Mouse (Mus musculus): ENCODE results near the gene Hist1h2be.
A peak's percentile ranks its signal among the peaks of the same experiment; 100 is the strongest.
"Not testable (repeated sequence)": the region's sequence is repeated elsewhere in the genome, so short reads cannot be mapped to it uniquely, and the experiment has no call there.

The Hist1h2be gene

DNA sequence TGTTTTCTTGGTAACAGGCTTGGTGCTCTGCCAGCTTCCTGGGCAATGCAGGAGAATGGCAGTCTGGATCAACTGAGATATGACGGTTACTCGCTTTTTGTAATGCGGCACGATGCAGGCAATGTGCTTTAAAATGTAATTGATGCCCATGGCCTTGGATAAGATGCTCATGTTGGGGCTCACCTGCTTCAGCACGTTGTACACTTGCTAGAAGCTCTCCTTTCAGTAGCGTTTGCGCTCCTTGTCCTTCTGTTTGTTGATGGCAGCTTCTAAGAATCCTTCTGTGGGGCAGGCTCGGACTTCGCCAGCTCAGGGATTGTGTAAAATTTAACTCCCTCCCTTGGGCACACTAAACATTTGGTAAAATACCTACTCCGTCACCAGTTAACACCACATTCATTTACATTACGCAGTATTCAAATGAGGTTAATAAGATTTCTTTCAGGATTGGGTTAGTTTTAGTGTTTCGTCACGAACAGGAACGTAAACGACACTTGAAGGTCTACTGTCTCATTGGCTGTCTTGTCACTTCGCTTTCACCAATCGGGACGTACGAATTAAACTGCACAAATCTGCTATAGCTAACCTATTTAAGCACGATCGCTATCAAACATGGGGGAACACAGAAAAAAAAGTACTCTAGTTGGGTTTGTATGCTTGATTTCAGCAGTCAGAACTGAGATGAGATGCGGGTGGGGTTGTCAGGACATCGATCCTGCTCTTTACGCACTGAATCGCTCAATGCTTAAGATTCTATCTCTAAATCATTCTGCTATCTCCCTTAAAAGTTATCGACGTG, at the start of gene Hist1h2be:
Hist1h2be (minus strand) TSS at position 392 of the 799 bp plus-strand sequence.
- peak; percentile 91 for DNase-seq

- DNase-seq = no peak
These were observed 41.6 kb upstream of the Hist1h2be start for GRCm38 (mm10) chr13:23662536-23662935.

GRCm38 (mm10) chr13:23659636-23660366, 38.9 kb upstream of the Hist1h2be start:
- no peak for DNase-seq

- DNase-seq = peak; percentile 44
These were observed 9.7 kb upstream of the Hist1h2be start for GRCm38 (mm10) chr13:23630653-23631052.

GRCm38 (mm10) chr13:23622861-23623450, 2.0 kb upstream of the Hist1h2be start:
- peak; percentile 29 for DNase-seq

DNA sequence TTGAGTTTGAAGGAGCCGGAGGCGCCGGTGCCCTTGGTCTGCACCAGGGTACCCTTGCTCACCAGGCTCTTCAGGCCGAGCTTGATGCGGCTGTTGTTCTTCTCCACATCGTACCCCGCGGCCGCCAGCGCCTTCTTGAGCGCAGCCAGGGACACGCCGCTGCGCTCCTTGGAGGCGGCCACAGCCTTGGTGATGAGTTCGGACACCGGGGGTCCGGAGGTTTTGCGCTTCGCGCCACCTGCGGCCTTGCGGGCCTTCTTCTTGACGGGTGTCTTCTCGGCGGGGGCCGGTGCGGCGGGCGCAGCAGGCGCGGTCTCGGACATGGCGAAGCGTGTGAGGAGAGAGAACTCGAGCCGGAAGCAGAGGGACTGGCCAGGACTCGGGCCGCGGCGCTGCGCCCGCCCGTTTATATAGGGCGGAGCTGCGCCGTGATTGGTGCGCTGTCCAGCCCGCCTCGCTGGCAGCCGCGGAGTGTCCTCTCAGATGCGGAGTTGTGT, 1.3 kb upstream of the Hist1h2be start, which contains the start of gene Hist1h1e:
Hist1h1e (minus strand) TSS at position 384 of the 497 bp plus-strand sequence.
- DNase-seq = peak; percentile 93

DNA sequence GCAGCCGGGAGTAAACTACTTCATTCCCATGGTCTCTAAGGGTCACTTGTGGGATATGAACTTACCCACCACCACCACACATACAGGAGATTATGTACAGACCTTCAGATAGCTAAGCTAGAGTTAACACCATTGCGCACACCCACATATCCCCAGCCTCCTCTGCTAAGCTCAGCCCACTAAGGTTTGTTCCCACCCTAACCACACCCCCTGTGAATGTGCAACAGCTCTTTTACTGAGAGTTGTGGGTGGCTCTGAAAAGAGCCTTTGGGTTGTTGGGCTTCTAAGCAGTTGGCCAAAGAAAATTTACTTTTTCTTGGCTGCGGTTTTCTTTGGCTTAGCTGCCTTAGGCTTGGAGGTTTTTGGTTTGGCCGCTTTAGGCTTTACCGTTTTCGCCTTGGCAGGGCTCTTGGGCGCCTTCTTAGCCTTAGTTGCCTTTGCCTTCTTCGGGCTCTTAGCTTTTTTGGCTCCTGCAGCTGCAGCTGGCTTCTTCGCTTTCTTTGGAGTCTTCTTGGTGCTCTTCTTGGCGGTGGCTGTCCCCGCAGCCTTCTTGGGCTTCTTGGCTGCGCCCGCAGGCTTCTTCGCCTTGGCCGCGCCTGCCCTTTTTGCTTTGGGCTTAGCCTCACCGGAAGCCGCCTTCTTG, 729 bp upstream of the Hist1h2be start:
- DNase-seq = peak; percentile 91

DNA sequence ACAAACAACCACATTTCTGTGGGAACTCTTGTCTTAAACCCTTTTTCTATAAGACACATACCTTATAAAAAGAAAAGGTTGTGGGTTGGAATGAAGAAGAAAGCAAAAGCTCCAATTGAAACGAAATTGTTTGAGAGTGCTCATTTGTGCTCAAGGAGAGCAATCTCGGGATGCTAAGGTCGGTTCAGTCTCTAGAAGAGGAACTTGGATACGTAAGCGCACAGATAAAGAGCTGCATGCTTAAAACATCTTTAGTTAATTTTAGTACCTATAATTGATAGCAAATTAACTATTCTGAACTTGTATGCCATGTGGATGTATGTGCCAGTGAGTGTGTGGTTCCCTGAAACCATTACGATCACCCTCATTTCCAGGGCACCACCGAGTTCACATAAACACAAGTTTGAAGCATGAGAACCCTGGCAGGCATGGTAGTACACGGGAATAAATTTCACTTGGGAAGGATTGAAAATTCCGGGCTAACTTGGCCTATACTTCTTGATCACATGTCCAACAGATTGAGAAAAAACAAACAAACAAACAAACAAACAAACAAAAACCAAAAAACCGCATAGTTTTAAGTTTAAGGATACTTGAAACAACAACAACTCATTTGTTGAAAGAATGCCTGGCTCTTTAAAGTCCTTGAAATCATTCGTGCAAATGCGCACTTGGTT, 730 bp downstream of the Hist1h2be start:
- DNase-seq = no peak

- no peak for DNase-seq
These were observed 9.3 kb downstream of the Hist1h2be start for GRCm38 (mm10) chr13:23611638-23612037.

DNA sequence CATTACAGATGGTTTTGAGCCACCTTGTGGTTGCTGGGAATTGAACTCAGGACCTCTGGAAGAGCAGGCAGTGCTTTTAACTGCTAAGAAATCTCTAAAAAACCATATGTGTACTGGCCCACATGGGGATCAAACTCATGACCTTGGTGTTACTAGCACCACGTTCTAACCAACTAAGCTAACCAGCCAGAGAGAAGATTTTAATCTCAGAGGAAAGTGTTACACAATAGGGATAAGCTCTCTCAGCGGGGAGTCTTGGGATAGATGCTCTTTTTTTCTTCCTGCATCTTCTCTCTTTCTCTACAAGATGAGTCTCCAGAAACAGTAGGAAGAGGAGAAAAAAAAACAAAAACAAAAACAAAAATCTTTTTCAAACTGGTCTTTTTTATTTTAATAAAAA, 10.5 kb downstream of the Hist1h2be start:
- DNase-seq = no peak

- no peak for DNase-seq
These were observed 11.1 kb downstream of the Hist1h2be start for GRCm38 (mm10) chr13:23609844-23610243.

- DNase-seq = no peak
These were observed 11.7 kb downstream of the Hist1h2be start for GRCm38 (mm10) chr13:23609209-23609608.

DNA sequence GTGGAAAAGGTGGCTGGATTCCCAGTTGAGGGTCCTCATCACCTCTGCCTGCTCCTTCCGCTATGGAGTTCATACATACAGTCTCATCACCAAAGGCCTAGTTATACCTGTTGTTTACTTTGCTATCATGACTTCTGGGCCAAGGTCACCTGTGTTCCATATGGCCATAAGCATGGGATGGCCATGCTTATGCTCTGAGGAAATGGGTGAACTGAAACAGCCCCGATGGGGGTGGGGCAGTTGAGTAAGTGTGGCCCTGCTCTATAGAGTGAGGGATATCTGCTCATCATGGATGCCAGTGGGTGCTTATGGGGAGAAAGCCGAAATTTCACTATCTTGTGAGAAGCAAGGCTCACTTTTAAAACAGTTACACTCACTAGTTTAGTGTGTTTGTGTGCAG, 15.9 kb downstream of the Hist1h2be start:
- no peak for DNase-seq

- DNase-seq = no peak
These were observed 16.5 kb downstream of the Hist1h2be start for GRCm38 (mm10) chr13:23604452-23604851.

GRCm38 (mm10) chr13:23603182-23603699, 17.7 kb downstream of the Hist1h2be start:
- peak; percentile 69 for DNase-seq

DNA sequence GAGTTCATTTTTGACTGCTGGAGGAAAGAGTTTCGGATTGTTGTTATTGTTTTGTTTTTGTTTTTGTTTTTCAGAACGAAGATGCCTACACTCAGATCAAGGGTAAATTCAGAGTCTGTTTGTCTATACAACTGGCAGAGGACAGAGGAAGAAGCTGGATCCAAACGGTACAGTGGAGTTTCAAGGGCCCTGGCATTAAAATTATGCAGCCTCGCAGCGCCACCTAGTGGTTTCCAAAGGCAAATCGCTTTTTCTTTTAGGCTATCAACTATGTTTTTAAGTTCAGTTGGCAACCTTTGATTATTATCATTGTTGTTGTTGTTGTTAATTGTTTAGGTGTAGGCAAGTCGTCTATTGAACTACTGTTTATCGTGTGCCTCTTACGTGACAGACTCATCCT, 23.0 kb downstream of the Hist1h2be start:
- peak; percentile 83 for DNase-seq

DNA sequence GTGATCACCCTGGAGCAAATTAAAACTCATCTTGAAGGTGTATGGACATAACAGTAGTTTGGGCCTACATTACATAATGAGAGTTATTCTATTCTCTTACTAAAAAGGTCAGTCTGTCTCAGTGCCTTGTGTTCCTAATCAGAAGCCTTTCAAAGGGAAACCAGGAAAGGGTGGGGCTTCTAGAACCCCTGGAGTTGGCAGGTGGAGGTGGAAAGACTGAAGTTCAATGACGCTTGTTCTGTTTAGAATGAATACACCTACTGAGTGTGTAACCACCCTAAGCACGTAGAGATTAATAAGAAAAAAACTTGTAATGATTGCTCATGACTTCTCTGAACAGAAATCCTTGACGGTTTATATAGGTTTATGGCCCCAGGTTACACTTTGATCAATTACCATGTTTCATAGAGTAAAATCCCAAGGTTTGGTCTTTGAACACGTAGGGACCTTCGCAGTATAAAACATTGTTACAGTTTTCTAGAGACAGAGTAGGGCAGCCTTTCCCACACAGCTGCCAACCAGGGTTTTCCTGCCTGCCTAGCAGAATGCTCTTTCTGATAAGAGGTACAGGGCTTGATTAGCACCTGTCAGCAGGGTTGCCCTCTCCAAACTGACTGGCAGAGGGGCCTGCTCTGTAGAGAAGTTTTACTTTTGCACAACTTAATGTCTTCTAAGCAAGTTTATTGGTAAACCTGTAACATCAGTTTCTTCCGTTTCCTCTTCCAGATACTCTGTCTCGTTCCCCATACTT, 25.1 kb downstream of the Hist1h2be start:
- DNase-seq = no peak

DNA sequence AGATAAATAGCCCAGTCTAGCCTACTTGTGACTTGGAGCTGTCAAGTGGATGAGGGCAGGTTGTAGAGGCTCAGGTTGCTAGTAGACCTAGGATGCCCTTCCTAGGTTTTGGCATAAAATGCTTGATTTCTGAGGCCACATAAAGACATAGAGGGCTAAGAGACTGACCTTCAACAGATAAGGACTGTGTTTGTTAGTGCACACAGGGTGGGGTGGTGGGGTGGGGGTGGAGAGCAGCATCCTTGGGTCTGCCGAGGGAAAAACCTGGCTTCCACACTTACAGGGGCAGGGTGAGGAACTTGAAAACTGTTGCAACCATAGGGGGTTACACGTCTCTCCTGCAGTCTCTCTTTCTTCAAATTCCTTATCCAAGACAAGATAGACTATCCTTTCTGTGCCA, 25.7 kb downstream of the Hist1h2be start:
- DNase-seq = no peak

DNA sequence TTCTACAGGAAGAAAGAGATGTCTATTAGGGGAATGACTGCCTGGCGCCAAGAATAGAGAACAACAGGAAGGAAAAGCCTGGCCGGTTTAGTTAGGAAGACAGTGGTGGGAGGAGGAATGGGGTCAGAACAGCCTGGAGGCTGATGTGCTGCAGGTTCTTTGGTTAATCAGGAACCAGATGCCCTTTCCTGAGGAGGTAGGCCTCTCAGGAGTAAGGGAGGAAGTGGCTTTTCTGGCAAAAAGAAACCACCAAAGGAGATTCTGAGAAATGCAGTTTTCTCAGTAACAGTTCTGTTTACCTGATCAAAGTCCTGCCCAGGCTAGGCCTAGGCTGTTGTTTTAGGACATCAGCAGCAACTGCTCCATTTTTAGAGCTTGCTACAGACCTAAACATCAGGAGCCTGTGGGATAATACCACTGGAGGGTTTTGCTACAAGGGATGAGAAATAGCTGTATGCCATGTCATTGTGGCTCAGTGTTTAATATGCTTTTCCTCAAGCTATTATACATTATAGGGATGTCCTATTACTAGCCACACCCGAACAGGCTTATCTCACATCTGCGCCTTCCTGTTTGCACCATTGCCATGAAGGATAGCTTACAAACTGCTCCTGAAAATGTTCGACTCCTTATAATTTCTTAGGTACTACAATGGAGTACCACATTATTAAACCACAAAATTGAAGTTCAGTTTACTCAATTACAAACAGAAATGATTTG, 27.7 kb downstream of the Hist1h2be start:
- peak; percentile 49 for DNase-seq

DNA sequence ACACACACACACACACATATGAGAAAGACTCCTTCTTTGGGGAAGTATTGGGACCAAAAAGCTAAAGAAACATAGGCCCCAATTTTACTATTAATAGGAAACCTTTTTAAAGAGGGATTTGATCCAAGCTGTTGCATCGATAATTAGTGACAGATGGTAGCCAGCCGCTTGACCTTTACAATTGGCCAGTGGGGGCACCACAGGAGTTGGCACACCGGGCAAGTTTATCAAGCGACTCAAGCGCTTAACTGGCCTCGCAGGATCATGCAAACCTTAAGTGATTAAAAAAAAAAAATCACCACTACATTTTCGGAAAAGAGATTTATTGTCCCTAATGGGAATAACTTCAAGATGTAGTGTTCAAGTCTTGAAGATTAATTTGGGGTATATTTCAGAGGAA, 28.3 kb downstream of the Hist1h2be start:
- no peak for DNase-seq

- not testable (repeated sequence) for DNase-seq
These were observed 29.0 kb downstream of the Hist1h2be start for GRCm38 (mm10) chr13:23591886-23592285.

Measured in lung, postnatal 36 days (tissue).